Mouse (Mus musculus) myocyte (in vitro differentiated cells): Measurements from ENCODE around the gene Schip1.

Experiments
- CEBPB ChIP-seq: IDR thresholded peaks from 2 replicates; pipeline ENCODE4 v1.6.1; 2011; ENCODE audit warnings: mild to moderate bottlenecking, moderate library complexity; ENCODE audit not compliant: poor library complexity, insufficient read depth, severe bottlenecking
- E2F4 ChIP-seq: IDR thresholded peaks from one replicate; pipeline ENCODE4 v1.6.1; 2011; ENCODE audit warnings: mild to moderate bottlenecking, control low read depth, moderate library complexity; ENCODE audit not compliant: insufficient read depth
- MAX ChIP-seq: IDR thresholded peaks from one replicate; pipeline ENCODE4 v1.6.1; 2011; ENCODE audit warnings: low read depth, mild to moderate bottlenecking, control low read depth
- MYOD1 ChIP-seq, 3 experiments: IDR thresholded peaks; one replicate each; pipeline ENCODE4 v1.6.1; 2011; ENCODE audit warnings: control low read depth in 2 of 3, low read depth in 2 of 3, mild to moderate bottlenecking in 2 of 3, moderate library complexity in 1 of 3; ENCODE audit not compliant: insufficient read length in 2 of 3, control insufficient read depth in 1 of 3
- MYOG ChIP-seq, 3 experiments: IDR thresholded peaks; one replicate each; pipeline ENCODE4 v1.6.1; 2011; ENCODE audit warnings: control low read depth in 2 of 3, low read depth in 2 of 3, mild to moderate bottlenecking in 2 of 3; ENCODE audit not compliant: insufficient read length in 2 of 3, control insufficient read depth in 1 of 3, insufficient read depth in 1 of 3
- POLR2A ChIP-seq: IDR thresholded peaks from one replicate; pipeline ENCODE4 v1.6.1; 2011; ENCODE audit warnings: low read depth, mild to moderate bottlenecking, control low read depth, moderate library complexity; ENCODE audit not compliant: insufficient read length
- POLR2AphosphoS2 ChIP-seq: IDR thresholded peaks from one replicate; pipeline ENCODE4 v1.6.1; 2011; ENCODE audit warnings: low read depth, control low read depth; ENCODE audit not compliant: insufficient read length
- REST ChIP-seq: IDR thresholded peaks from one replicate; pipeline ENCODE4 v1.6.1; 2011; ENCODE audit warnings: mild to moderate bottlenecking, control low read depth, moderate library complexity; ENCODE audit not compliant: insufficient read depth, insufficient read length
- SRF ChIP-seq: IDR thresholded peaks from one replicate; pipeline ENCODE4 v1.6.1; 2011; ENCODE audit warnings: low read depth; ENCODE audit not compliant: control insufficient read depth, insufficient read length
- TCF12 ChIP-seq: IDR thresholded peaks from one replicate; pipeline ENCODE4 v1.6.1; 2011; ENCODE audit warnings: mild to moderate bottlenecking, control low read depth; ENCODE audit not compliant: poor library complexity, insufficient read depth, severe bottlenecking
- USF1 ChIP-seq: IDR thresholded peaks from one replicate; pipeline ENCODE4 v1.6.1; 2011; ENCODE audit warnings: low read depth, mild to moderate bottlenecking, control low read depth, moderate library complexity

- TF ChIP-seq POLR2A = no peak
- TF ChIP-seq E2F4 = no peak
- TF ChIP-seq TCF12 = no peak
- TF ChIP-seq USF1 = no peak
- no peak for TF ChIP-seq MYOD1 (IDR thresholded peaks at IDR 0.05; ENCODE audit: control insufficient read depth in 1 of 3, insufficient read length in 2 of 3, low read depth in 2 of 3)
- no peak for TF ChIP-seq CEBPB
- TF ChIP-seq REST = no peak
- TF ChIP-seq POLR2AphosphoS2 = no peak
- no peak for TF ChIP-seq MAX
- no peak for TF ChIP-seq MYOG (IDR thresholded peaks at IDR 0.05; ENCODE audit: control insufficient read depth in 1 of 3, insufficient read depth in 1 of 3, insufficient read length in 2 of 3, low read depth in 2 of 3)
- TF ChIP-seq SRF = no peak
Measured at GRCm38 (mm10) chr3:68451634-68452033, 387.0 kb downstream of the Schip1 start.
